Comparison of ENCODE assay signal across 19 mouse cellular contexts in the genomic region with DNA sequence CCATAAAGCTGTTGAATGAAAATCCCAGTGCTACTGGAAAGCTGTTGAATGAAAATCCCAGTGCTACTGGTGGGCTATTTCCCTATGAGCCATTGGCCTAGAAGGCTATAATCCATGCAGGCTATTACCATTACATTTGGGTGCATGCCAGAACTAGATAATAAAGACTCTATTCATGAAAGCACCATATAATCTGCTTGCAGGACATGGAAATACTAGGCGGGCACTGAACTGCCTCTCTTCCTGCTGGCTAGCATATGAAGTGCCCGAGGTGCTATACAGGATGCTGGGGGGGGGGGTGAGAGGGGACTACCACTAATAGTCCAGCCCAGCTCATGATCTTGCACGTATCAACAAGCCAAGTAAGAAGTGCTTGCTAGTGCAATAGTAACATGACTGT. TPM values are rescaled to one million over a fixed set of nuclear protein-coding genes. Genes with fewer than 3 reads are reported as not detected.
DNase-seq lines count a peak whose midpoint lies in the region; ATAC-seq lines count a peak whose summit lies in the region.
"Had no signal": no experiment of that assay in that cellular context is flagged by ENCODE, and none has a peak within 500 bp of the region (broad histone marks: within the 10 kb centered on the region; RNA-seq: fewer than 3 reads in every experiment).

No protein-coding gene starts in this region.

- no peaks in the 10 kb centered on the region for H3K9me3 ChIP-seq in embryonic facial prominence, embryonic 14.5 days (ENCODE audit: control insufficient read depth, low read length)
- no peaks in the 10 kb centered on the region for H3K9me3 ChIP-seq in embryonic facial prominence, embryonic 10.5 days
- H3K9me3 ChIP-seq in hindbrain, embryonic 15.5 days = no peaks in the 10 kb centered on the region
- no peaks in the 10 kb centered on the region for H3K9me3 ChIP-seq in hindbrain, embryonic 16.5 days (ENCODE audit: control insufficient read depth, low read length)
- no peaks in the 10 kb centered on the region for H3K9me3 ChIP-seq in midbrain, embryonic 16.5 days (replicated peaks; ENCODE audit: control insufficient read depth, low read length, poor library complexity, severe bottlenecking)
- no peaks in the 10 kb centered on the region for H3K9me3 ChIP-seq in midbrain, embryonic 15.5 days
- H3K9me3 ChIP-seq in limb, embryonic 13.5 days = no peaks in the 10 kb centered on the region
- H3K9me3 ChIP-seq: liver, embryonic 12.5 days; midbrain, embryonic 12.5 days; stomach, embryonic 15.5 days had no signal

- H3K4me2 ChIP-seq in embryonic facial prominence, embryonic 14.5 days (ENCODE audit: low read depth, low read length) = no peak overlapping the region
- no peak overlapping the region for H3K4me2 ChIP-seq in hindbrain, embryonic 15.5 days
- no peak overlapping the region for H3K4me2 ChIP-seq in hindbrain, embryonic 16.5 days (ENCODE audit: low read length)
- H3K4me2 ChIP-seq in midbrain, embryonic 16.5 days (ENCODE audit: low read length) = no peak overlapping the region
- no peak overlapping the region for H3K4me2 ChIP-seq in midbrain, embryonic 15.5 days
- H3K4me2 ChIP-seq in limb, embryonic 13.5 days (replicated peaks) = no peak overlapping the region
- H3K4me2 ChIP-seq: liver, embryonic 12.5 days; midbrain, embryonic 12.5 days; stomach, embryonic 15.5 days had no signal

- peak; percentile 81 for ATAC-seq in embryonic facial prominence, embryonic 14.5 days (ENCODE audit: low read depth)
- ATAC-seq in hindbrain, embryonic 15.5 days (ENCODE audit: low FRiP score, low read depth) = 0 out of 2 replicates have a peak, but pooled peaks have one; percentile 27
- ATAC-seq in hindbrain, embryonic 16.5 days = no peak; the same call in 1 of the 2 replicates
- peak; percentile 64; the same call in 1 of the 2 replicates for ATAC-seq in midbrain, embryonic 16.5 days
- no peak for ATAC-seq in midbrain, embryonic 15.5 days (replicated peaks)
- ATAC-seq in limb, embryonic 13.5 days (ENCODE audit: low FRiP score, low read depth) = peak; percentile 67
- ATAC-seq: liver, embryonic 12.5 days had no signal

- no peak overlapping the region for H3K9ac ChIP-seq in embryonic facial prominence, embryonic 14.5 days (ENCODE audit: low read depth, low read length)
- H3K9ac ChIP-seq in hindbrain, embryonic 15.5 days = no peak overlapping the region
- H3K9ac ChIP-seq in hindbrain, embryonic 16.5 days (ENCODE audit: low read depth, low read length) = no peak overlapping the region
- no peak overlapping the region for H3K9ac ChIP-seq in midbrain, embryonic 16.5 days (ENCODE audit: low read depth, low read length)
- no peak overlapping the region for H3K9ac ChIP-seq in midbrain, embryonic 15.5 days
- no peak overlapping the region for H3K9ac ChIP-seq in limb, embryonic 13.5 days
- H3K9ac ChIP-seq: liver, embryonic 12.5 days; midbrain, embryonic 12.5 days; stomach, embryonic 15.5 days had no signal

- 70% methylated on average over 3 of the region's 3 CpGs for WGBS in embryonic facial prominence, embryonic 14.5 days
- WGBS in embryonic facial prominence, embryonic 10.5 days = 78% methylated on average over 3 of the region's 3 CpGs
- 35% methylated on average over 3 of the region's 3 CpGs for WGBS in hindbrain, embryonic 15.5 days
- 37% methylated on average over 3 of the region's 3 CpGs for WGBS in hindbrain, embryonic 16.5 days
- 36% methylated on average over 3 of the region's 3 CpGs for WGBS in midbrain, embryonic 16.5 days
- 37% methylated on average over 3 of the region's 3 CpGs for WGBS in midbrain, embryonic 15.5 days
- 39% methylated on average over 3 of the region's 3 CpGs for WGBS in limb, embryonic 13.5 days

- H3K36me3 ChIP-seq in embryonic facial prominence, embryonic 14.5 days (ENCODE audit: control insufficient read depth, insufficient read depth, low read length) = peaks cover 33% of the 10 kb centered on the region
- peaks cover 83% of the 10 kb centered on the region for H3K36me3 ChIP-seq in embryonic facial prominence, embryonic 10.5 days (replicated peaks)
- H3K36me3 ChIP-seq in hindbrain, embryonic 15.5 days = peaks cover 15% of the 10 kb centered on the region; the same call in 1 of the 2 replicates
- H3K36me3 ChIP-seq in hindbrain, embryonic 16.5 days (ENCODE audit: control insufficient read depth, insufficient read depth, low read length) = no peaks in the 10 kb centered on the region
- H3K36me3 ChIP-seq in midbrain, embryonic 16.5 days (ENCODE audit: control insufficient read depth, insufficient read depth, low read length) = 0 out of 2 replicates have a peak, but pooled peaks cover 5% of the 10 kb centered on the region
- peaks cover 7% of the 10 kb centered on the region; the same call in 1 of the 2 replicates for H3K36me3 ChIP-seq in midbrain, embryonic 15.5 days (replicated peaks)
- peaks cover 36% of the 10 kb centered on the region for H3K36me3 ChIP-seq in limb, embryonic 13.5 days

- no peak overlapping the region for H3K4me3 ChIP-seq in embryonic facial prominence, embryonic 14.5 days (ENCODE audit: low read depth, low read length)
- no peak overlapping the region for H3K4me3 ChIP-seq in embryonic facial prominence, embryonic 10.5 days
- H3K4me3 ChIP-seq in hindbrain, embryonic 15.5 days = no peak overlapping the region
- H3K4me3 ChIP-seq in hindbrain, embryonic 16.5 days (ENCODE audit: low read length) = no peak overlapping the region
- H3K4me3 ChIP-seq in midbrain, embryonic 16.5 days (ENCODE audit: low read depth, low read length) = no peak overlapping the region
- H3K4me3 ChIP-seq in midbrain, embryonic 15.5 days = no peak overlapping the region
- H3K4me3 ChIP-seq in limb, embryonic 13.5 days = no peak overlapping the region
- H3K4me3 ChIP-seq: liver, embryonic 12.5 days; midbrain, embryonic 12.5 days; stomach, embryonic 15.5 days had no signal

- H3K27me3 ChIP-seq in embryonic facial prominence, embryonic 14.5 days (replicated peaks; ENCODE audit: control insufficient read depth, insufficient read depth, low read length) = no peaks in the 10 kb centered on the region
- no peaks in the 10 kb centered on the region for H3K27me3 ChIP-seq in embryonic facial prominence, embryonic 10.5 days (replicated peaks; ENCODE audit: low read depth, poor library complexity, severe bottlenecking)
- H3K27me3 ChIP-seq in hindbrain, embryonic 15.5 days = no peaks in the 10 kb centered on the region
- no peaks in the 10 kb centered on the region for H3K27me3 ChIP-seq in hindbrain, embryonic 16.5 days (replicated peaks; ENCODE audit: control insufficient read depth, insufficient read depth, low read length)
- no peaks in the 10 kb centered on the region for H3K27me3 ChIP-seq in midbrain, embryonic 16.5 days (ENCODE audit: control insufficient read depth, insufficient read depth, low read depth, low read length)
- H3K27me3 ChIP-seq in midbrain, embryonic 15.5 days (replicated peaks) = no peaks in the 10 kb centered on the region
- H3K27me3 ChIP-seq in limb, embryonic 13.5 days = no peaks in the 10 kb centered on the region
- H3K27me3 ChIP-seq: liver, embryonic 12.5 days; midbrain, embryonic 12.5 days; stomach, embryonic 15.5 days had no signal

- DNase-seq in embryonic facial prominence, embryonic 14.5 days (ENCODE audit: low spot score) = peak; percentile 63
- DNase-seq in embryonic facial prominence, embryonic 10.5 days (ENCODE audit: low spot score) = no peak
- no peak for DNase-seq in urinary bladder, postnatal 10 days (ENCODE audit: low spot score)
- DNase-seq: adrenal gland, postnatal 25 days; cerebellum, adult 9-10 months; heart, postnatal 4 days; kidney, adult 18-20 months; kidney, postnatal 4 days; lung, adult 18-20 months; lung, postnatal 10 days; thymus, postnatal 25 days had no signal

- no peaks in the 10 kb centered on the region for H3K4me1 ChIP-seq in embryonic facial prominence, embryonic 14.5 days (ENCODE audit: control insufficient read depth, insufficient read depth, low read length)
- no peaks in the 10 kb centered on the region for H3K4me1 ChIP-seq in embryonic facial prominence, embryonic 10.5 days
- no peaks in the 10 kb centered on the region for H3K4me1 ChIP-seq in hindbrain, embryonic 15.5 days (replicated peaks)
- H3K4me1 ChIP-seq in hindbrain, embryonic 16.5 days (ENCODE audit: control insufficient read depth, insufficient read depth, low read depth, low read length) = no peaks in the 10 kb centered on the region
- H3K4me1 ChIP-seq in midbrain, embryonic 16.5 days (ENCODE audit: control insufficient read depth, insufficient read depth, low read length) = no peaks in the 10 kb centered on the region
- H3K4me1 ChIP-seq in midbrain, embryonic 15.5 days = no peaks in the 10 kb centered on the region
- H3K4me1 ChIP-seq in limb, embryonic 13.5 days = peaks cover 9% of the 10 kb centered on the region
- H3K4me1 ChIP-seq: liver, embryonic 12.5 days; midbrain, embryonic 12.5 days; stomach, embryonic 15.5 days had no signal

- no peak overlapping the region for H3K27ac ChIP-seq in embryonic facial prominence, embryonic 14.5 days (replicated peaks; ENCODE audit: low read depth, low read length)
- H3K27ac ChIP-seq in embryonic facial prominence, embryonic 10.5 days (replicated peaks) = no peak overlapping the region
- no peak overlapping the region for H3K27ac ChIP-seq in hindbrain, embryonic 15.5 days (replicated peaks)
- H3K27ac ChIP-seq in hindbrain, embryonic 16.5 days (ENCODE audit: low read depth, low read length) = no peak overlapping the region
- no peak overlapping the region; the same call in 1 of the 2 replicates for H3K27ac ChIP-seq in midbrain, embryonic 16.5 days (ENCODE audit: low read length)
- no peak overlapping the region for H3K27ac ChIP-seq in midbrain, embryonic 15.5 days
- H3K27ac ChIP-seq in limb, embryonic 13.5 days = peak overlapping the region; percentile 58; the same call in 1 of the 2 replicates
- H3K27ac ChIP-seq: liver, embryonic 12.5 days; midbrain, embryonic 12.5 days; stomach, embryonic 15.5 days had no signal

RNA-seq across cellular contexts. Expression of a gene that starts 18.1 kb away (rescaled TPM):
- 6.0 and 7.7 TPM in 2 replicates for polyA plus RNA-seq in embryonic facial prominence, embryonic 14.5 days (2014; fragmentation: Nextera tagmentation; extraction: Ambion mirVana)
- polyA plus RNA-seq in embryonic facial prominence, embryonic 10.5 days (2016; fragmentation: Nextera tagmentation; extraction: Ambion mirVana) = 6.6 and 6.9 TPM in 2 replicates
- 18.9 and 19.8 TPM in 2 replicates for polyA plus RNA-seq in hindbrain, embryonic 15.5 days (2015; fragmentation: Nextera tagmentation; extraction: Ambion mirVana)
- polyA plus RNA-seq in hindbrain, embryonic 16.5 days (2015; fragmentation: Nextera tagmentation; extraction: Ambion mirVana) = 18.0 and 20.1 TPM in 2 replicates
- polyA plus RNA-seq in midbrain, embryonic 16.5 days (2015; fragmentation: Nextera tagmentation; extraction: Ambion mirVana) = 19.2 and 19.8 TPM in 2 replicates
- polyA plus RNA-seq in midbrain, embryonic 15.5 days (2015; fragmentation: Nextera tagmentation; extraction: Ambion mirVana) = 19.3 and 20.1 TPM in 2 replicates
- 11.9 and 14.4 TPM in 2 replicates for polyA plus RNA-seq in limb, embryonic 13.5 days (2015; fragmentation: Nextera tagmentation; extraction: Ambion mirVana)

Comparison
In these comparisons a context has a peak if more than half of its experiments do, and no peak if none do; other contexts are left out.
1. ATAC-seq: peak in embryonic facial prominence, embryonic 14.5 days (single experiment), hindbrain, embryonic 15.5 days (single experiment), midbrain, embryonic 16.5 days (single experiment) and limb, embryonic 13.5 days (single experiment); none in hindbrain, embryonic 16.5 days (single experiment) and midbrain, embryonic 15.5 days (single experiment).